In genomic region chr2:16031559-16031958, GRCm38 (mm10) we compare ENCODE assay signal across 12 mouse cellular contexts.
"Had no signal": no experiment of that assay in that cellular context is flagged by ENCODE, and none has a peak within 500 bp of the region (broad histone marks: within the 10 kb centered on the region; RNA-seq: fewer than 3 reads in every experiment).

No protein-coding gene starts in this region.

- DNase-seq: gastrocnemius, postnatal 14 days; heart, adult 18-20 months; heart, postnatal 14 days; heart, postnatal 36 days; kidney, adult 11 months; kidney, adult 2 months; kidney, adult 9 months; kidney, postnatal 14 days; kidney, postnatal 36 days; layer of hippocampus, adult 9-11 months; layer of hippocampus, postnatal 36 days; left cerebral cortex, postnatal 4 days had no signal
